Mouse (Mus musculus): Measurements from ENCODE around the gene Cys1.
"Not testable (repeated sequence)": the region's sequence is repeated elsewhere in the genome, so short reads cannot be mapped to it uniquely, and the experiment has no call there.

Gene Cys1

DNA sequence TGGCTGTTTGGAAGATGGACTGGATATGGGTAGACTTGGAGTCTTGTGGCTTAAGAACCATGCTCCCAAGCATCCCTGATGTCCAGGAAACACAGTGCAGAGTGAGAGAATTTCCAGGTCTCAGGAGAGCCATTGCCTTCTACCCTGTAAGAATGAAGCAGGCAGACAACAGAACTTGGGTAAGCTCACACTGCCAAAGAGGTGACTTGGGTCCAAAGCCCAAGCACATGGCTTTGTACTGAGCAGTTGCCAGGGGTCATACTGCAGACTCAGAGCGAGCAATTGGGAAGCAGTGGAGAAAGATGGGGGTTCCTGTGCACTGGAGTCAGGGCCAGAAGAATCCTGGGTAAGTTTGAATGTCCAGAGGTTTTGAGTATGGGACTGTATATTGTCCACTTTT, 33.5 kb downstream of the Cys1 start:
- DNase-seq (ENCODE audit: inconsistent ontology term): no peak

- no peak for DNase-seq (ENCODE audit: inconsistent ontology term)
These were observed 35.7 kb downstream of the Cys1 start for GRCm38 (mm10) chr12:24645901-24646300.

DNA sequence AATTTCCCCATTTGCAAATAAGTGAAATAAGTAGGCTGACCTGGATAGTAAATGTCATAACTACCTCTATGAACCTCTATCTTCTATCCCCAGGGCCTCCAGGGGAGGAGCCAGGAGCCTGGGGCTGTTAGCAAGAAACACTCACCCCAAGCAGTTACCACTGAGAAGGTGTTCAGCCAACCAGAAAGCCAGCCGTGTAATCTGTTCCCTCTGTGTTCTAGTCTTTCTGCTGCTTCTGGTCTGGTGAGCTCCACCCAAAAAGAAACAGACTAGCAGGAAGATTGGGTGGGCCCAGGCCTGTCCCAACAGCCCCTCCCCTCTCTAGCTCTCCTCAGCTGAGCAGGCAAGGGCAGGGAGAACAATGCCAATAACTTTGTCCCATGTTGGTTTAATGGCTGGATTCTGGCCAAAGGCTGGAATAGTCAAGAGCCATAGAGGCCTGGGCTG, 37.5 kb downstream of the Cys1 start:
- no peak for DNase-seq (ENCODE audit: inconsistent ontology term)

- peak; percentile 94 for DNase-seq (ENCODE audit: inconsistent ontology term)
These were observed 39.2 kb downstream of the Cys1 start for GRCm38 (mm10) chr12:24642370-24642802.

GRCm38 (mm10) chr12:24638787-24639186, 42.8 kb downstream of the Cys1 start:
- DNase-seq (ENCODE audit: inconsistent ontology term): not testable (repeated sequence)

DNA sequence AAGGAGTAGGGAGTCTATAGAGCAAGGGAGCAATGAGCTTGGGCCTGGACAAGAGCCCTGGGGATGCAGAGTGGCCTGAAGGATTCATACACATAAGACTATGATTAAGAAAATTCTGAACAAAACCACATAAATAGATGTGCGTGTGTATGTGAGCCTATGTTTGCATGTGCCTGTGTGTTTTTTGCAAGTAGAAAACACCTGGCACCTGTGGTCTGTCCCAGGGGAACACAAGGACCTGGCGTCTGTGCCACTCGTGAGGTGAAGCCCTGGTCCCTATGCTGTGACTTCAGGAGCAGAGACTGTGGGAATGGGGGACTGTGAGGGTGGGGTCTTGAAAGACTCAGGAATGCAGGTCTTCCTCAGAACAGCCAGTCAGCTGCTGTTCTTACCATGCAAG, 47.0 kb downstream of the Cys1 start:
- DNase-seq (ENCODE audit: inconsistent ontology term): no peak

- no peak for DNase-seq (ENCODE audit: inconsistent ontology term)
These were observed 47.4 kb downstream of the Cys1 start for GRCm38 (mm10) chr12:24634212-24634611.

- DNase-seq (ENCODE audit: inconsistent ontology term): no peak
These were observed 47.8 kb downstream of the Cys1 start for GRCm38 (mm10) chr12:24633753-24634191.

DNA sequence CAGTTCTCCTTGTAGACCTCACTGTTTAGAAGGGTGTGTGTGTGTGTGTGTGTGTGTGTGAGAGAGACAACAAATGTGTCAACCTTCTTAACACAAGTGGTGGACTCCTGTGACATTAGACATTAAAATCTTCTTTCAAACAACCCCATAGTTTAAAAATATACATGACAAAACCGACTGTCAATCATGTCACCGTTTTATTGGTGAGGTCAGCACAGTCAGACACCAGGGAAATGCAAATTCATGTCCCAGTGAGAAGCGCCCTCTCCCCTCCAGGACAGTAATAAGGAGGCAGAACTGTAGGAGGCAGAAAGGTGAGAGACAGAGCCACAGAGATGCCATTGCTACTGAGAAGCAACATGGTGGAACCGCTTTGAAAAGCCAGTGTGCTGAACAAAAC, 49.2 kb downstream of the Cys1 start:
- DNase-seq (ENCODE audit: inconsistent ontology term): no peak

DNA sequence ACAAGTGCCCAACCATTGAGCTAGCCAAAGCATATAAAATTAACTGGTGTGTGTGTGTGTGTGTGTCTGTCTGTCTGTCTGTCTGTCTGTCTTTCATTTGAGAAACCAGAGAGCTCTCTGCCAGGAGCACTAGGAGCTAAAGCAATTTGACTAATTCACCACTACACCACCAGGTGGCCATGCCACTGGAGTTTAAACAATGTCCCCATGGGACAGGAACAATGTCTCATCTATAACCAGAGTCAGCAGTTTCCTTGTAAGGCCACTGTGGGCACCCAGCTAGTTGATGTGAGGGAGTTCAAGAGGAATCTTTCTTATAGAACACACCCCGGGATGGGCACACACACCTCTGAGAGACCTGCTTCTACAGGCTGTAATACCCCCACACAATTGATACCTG, 51.4 kb downstream of the Cys1 start:
- DNase-seq (ENCODE audit: inconsistent ontology term): no peak

GRCm38 (mm10) chr12:24627215-24627614, 54.4 kb downstream of the Cys1 start:
- DNase-seq (ENCODE audit: inconsistent ontology term): no peak

DNA sequence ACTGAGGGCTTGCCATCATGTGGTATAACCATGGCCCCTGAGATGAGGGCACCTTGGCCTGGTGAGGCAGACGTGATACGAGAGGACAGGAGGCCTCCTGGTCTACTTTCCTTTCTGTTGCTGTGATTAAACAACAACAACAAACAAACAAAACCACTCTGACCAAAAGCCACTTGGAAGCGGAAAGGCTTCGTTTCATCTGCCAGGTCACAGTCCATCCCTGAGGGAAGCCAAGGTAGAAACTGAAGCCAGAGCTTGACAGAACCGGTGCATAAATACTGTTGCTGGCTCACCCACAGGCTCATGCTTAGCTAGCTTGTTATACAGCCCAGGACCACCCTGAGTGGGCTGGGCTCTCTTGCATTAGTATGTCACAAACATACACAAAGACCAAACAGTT, 55.2 kb downstream of the Cys1 start:
- DNase-seq (ENCODE audit: inconsistent ontology term): no peak

DNA sequence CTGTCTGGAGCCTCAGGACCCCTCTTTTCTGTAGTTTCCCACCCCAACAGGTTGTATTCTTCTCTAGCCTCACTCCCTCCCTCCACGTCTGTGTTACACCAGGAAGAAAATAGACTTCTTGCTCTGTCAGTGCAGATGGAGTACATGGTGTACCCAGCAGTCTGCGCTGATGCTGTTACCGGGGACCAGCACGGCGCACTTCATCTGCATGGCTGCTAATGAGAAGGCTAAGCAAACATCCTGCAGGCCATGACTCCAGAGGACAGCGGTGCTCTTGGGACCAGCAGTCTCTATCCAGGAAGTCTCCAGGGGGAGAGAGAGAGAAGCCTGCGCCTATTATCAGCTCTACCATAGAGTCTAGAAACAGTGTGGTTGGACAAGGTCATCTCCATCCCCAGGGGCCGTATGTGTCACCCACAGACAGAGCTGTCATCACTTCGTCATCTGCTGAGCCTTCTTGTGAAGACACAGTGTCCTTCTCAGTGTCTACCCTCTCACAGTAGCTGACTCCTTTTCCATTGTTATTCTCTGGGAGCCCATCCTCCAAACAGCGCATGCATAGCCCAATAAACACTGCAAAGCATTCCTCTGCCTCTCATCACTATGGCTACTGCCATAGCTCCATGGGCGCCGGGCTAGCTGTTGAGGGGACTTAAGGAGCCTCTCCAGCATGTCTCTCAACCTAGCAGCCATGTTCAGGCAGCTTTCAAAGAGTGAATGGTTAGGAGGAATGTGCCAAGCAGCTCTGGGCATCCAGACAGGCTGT, 57.9 kb downstream of the Cys1 start:
- DNase-seq (ENCODE audit: inconsistent ontology term): peak; percentile 10

DNA sequence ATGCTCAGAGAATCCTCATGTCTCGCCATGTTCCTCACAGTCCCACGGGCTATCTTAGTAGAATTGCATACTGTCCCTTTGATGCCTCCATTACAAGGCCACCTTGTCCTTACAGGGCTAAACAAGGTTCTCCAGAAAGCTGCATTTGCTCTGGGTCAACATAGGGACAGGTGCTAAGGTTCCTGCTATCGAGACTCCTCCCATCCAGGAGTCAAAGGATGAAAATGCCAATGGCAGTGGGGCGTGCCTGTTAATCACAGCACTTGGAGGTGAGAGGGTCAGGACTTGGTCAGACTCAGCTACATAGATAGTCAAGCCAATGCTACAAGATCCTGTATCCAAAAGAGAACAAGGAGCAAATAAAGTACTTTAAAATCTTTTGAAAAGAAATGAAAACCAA, 62.2 kb downstream of the Cys1 start:
- no peak for DNase-seq (ENCODE audit: inconsistent ontology term)
